12 mouse cellular contexts compared by ENCODE assay signal in the genomic region with DNA sequence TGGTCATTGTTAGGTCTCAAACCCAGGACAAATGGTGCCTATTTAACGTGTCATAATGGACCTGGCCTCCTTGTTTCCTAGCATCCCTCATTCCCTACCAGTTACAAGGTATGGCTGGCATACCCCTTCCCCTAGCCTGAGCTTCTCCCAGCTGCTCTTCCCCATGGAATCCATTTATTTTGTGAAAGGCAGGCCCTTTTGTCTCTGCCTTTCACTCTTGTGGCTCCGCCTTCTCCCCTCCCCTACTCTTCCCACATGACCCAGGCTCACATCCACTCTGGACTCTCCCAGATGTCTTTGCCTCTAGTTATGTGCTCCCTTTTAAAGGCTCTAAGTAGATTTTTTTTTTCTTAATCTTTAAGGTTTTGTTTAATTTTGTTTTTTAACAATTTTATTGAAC. TPM values are rescaled to one million over a fixed set of nuclear protein-coding genes. Genes with fewer than 3 reads are reported as not detected.
DNase-seq lines count a peak whose midpoint lies in the region; ATAC-seq and TF ChIP-seq lines count a peak whose summit lies in the region.
"Had no signal": no experiment of that assay in that cellular context is flagged by ENCODE, and none has a peak within 500 bp of the region (broad histone marks: within the 10 kb centered on the region; RNA-seq: fewer than 3 reads in every experiment).

No protein-coding gene starts in this region.

- 0 out of 2 replicates have a peak, but pooled peaks have one; percentile 18 for ATAC-seq in hindbrain, embryonic 12.5 days (ENCODE audit: low FRiP score)
- no peak for ATAC-seq in hindbrain, embryonic 14.5 days (ENCODE audit: low FRiP score)
- peak; percentile 5; the same call in 1 of the 2 replicates for ATAC-seq in midbrain, embryonic 12.5 days (ENCODE audit: low FRiP score, low read depth)
- no peak for ATAC-seq in midbrain, postnatal 0 days (ENCODE audit: low FRiP score)
- peak; percentile 13; the same call in 1 of the 2 replicates for ATAC-seq in forebrain, embryonic 11.5 days (replicated peaks; ENCODE audit: low FRiP score)
- ATAC-seq: intestine, embryonic 15.5 days had no signal

- H3K9ac ChIP-seq in hindbrain, embryonic 12.5 days, result no peak overlapping the region
- no peak overlapping the region for H3K9ac ChIP-seq in hindbrain, embryonic 14.5 days
- H3K9ac ChIP-seq in midbrain, embryonic 12.5 days (replicated peaks), result no peak overlapping the region
- no peak overlapping the region for H3K9ac ChIP-seq in midbrain, postnatal 0 days (replicated peaks; ENCODE audit: low read length, poor library complexity, severe bottlenecking)
- H3K9ac ChIP-seq in forebrain, embryonic 11.5 days (ENCODE audit: low read length), result no peak overlapping the region
- H3K9ac ChIP-seq: intestine, embryonic 15.5 days; lung, embryonic 15.5 days had no signal

- H3K4me3 ChIP-seq in hindbrain, embryonic 12.5 days, result no peak overlapping the region
- no peak overlapping the region for H3K4me3 ChIP-seq in hindbrain, embryonic 14.5 days (replicated peaks; ENCODE audit: low read length)
- H3K4me3 ChIP-seq in midbrain, embryonic 12.5 days, result no peak overlapping the region
- no peak overlapping the region for H3K4me3 ChIP-seq in midbrain, postnatal 0 days (ENCODE audit: low read depth, low read length)
- no peak overlapping the region for H3K4me3 ChIP-seq in forebrain, embryonic 11.5 days (ENCODE audit: low read depth, low read length)
- H3K4me3 ChIP-seq in limb, embryonic 10.5 days, result no peak overlapping the region
- H3K4me3 ChIP-seq: embryonic facial prominence, embryonic 13.5 days; intestine, embryonic 15.5 days; lung, embryonic 15.5 days had no signal

- H3K27ac ChIP-seq in hindbrain, embryonic 12.5 days, result peak overlapping the region; percentile 64; the same call in 1 of the 2 replicates
- H3K27ac ChIP-seq in hindbrain, embryonic 14.5 days, result no peak overlapping the region
- peak overlapping the region; percentile 68 for H3K27ac ChIP-seq in midbrain, embryonic 12.5 days (replicated peaks)
- H3K27ac ChIP-seq in midbrain, postnatal 0 days (ENCODE audit: low read depth, low read length), result no peak overlapping the region
- peak overlapping the region; percentile 19; the same call in 1 of the 2 replicates for H3K27ac ChIP-seq in forebrain, embryonic 11.5 days (ENCODE audit: low read depth, low read length)
- no peak overlapping the region for H3K27ac ChIP-seq in limb, embryonic 10.5 days
- H3K27ac ChIP-seq: embryonic facial prominence, embryonic 13.5 days; intestine, embryonic 15.5 days; lung, embryonic 15.5 days had no signal

- no peaks in the 10 kb centered on the region for H3K9me3 ChIP-seq in hindbrain, embryonic 12.5 days (replicated peaks)
- no peaks in the 10 kb centered on the region for H3K9me3 ChIP-seq in hindbrain, embryonic 14.5 days (ENCODE audit: control insufficient read depth, low read length)
- H3K9me3 ChIP-seq in midbrain, embryonic 12.5 days, result no peaks in the 10 kb centered on the region
- H3K9me3 ChIP-seq in midbrain, postnatal 0 days (ENCODE audit: low read length), result no peaks in the 10 kb centered on the region
- H3K9me3 ChIP-seq in forebrain, embryonic 11.5 days (ENCODE audit: control insufficient read depth, low read length), result no peaks in the 10 kb centered on the region
- no peaks in the 10 kb centered on the region for H3K9me3 ChIP-seq in limb, embryonic 10.5 days (replicated peaks)
- H3K9me3 ChIP-seq: embryonic facial prominence, embryonic 13.5 days; intestine, embryonic 15.5 days; lung, embryonic 15.5 days had no signal

- H3K4me2 ChIP-seq in hindbrain, embryonic 12.5 days (replicated peaks), result no peak overlapping the region
- H3K4me2 ChIP-seq in hindbrain, embryonic 14.5 days (replicated peaks), result no peak overlapping the region
- 0 out of 2 replicates have a peak overlapping the region, but pooled peaks have one; percentile 2 for H3K4me2 ChIP-seq in midbrain, embryonic 12.5 days (replicated peaks)
- no peak overlapping the region for H3K4me2 ChIP-seq in midbrain, postnatal 0 days (ENCODE audit: low read depth, low read length, poor library complexity, severe bottlenecking)
- peak overlapping the region; percentile 0; the same call in 1 of the 2 replicates for H3K4me2 ChIP-seq in forebrain, embryonic 11.5 days (ENCODE audit: low read depth, low read length, severe bottlenecking)
- H3K4me2 ChIP-seq: embryonic facial prominence, embryonic 13.5 days; intestine, embryonic 15.5 days; lung, embryonic 15.5 days had no signal

- WGBS in hindbrain, embryonic 12.5 days, result 33% methylated on average over 2 of the region's 2 CpGs
- 24% methylated on average over 2 of the region's 2 CpGs for WGBS in hindbrain, embryonic 14.5 days
- WGBS in midbrain, embryonic 12.5 days, result 58% methylated on average over 2 of the region's 2 CpGs
- WGBS in midbrain, postnatal 0 days, result 58% methylated on average over 2 of the region's 2 CpGs
- WGBS in forebrain, embryonic 11.5 days, result 42% methylated on average over 2 of the region's 2 CpGs
- WGBS in limb, embryonic 10.5 days, result 78% methylated on average over 2 of the region's 2 CpGs

- H3K27me3 ChIP-seq in hindbrain, embryonic 12.5 days, result no peaks in the 10 kb centered on the region
- H3K27me3 ChIP-seq in hindbrain, embryonic 14.5 days (ENCODE audit: control insufficient read depth, insufficient read depth, low read length), result no peaks in the 10 kb centered on the region
- no peaks in the 10 kb centered on the region for H3K27me3 ChIP-seq in midbrain, embryonic 12.5 days
- no peaks in the 10 kb centered on the region for H3K27me3 ChIP-seq in midbrain, postnatal 0 days (ENCODE audit: insufficient read depth, low read length)
- no peaks in the 10 kb centered on the region for H3K27me3 ChIP-seq in forebrain, embryonic 11.5 days (ENCODE audit: control insufficient read depth, insufficient read depth, low read length)
- H3K27me3 ChIP-seq in limb, embryonic 10.5 days (ENCODE audit: low read depth, poor library complexity, severe bottlenecking), result no peaks in the 10 kb centered on the region
- H3K27me3 ChIP-seq: embryonic facial prominence, embryonic 13.5 days; intestine, embryonic 15.5 days; lung, embryonic 15.5 days had no signal

- no peak for TF ChIP-seq CTCF in midbrain, postnatal 0 days (IDR thresholded peaks at IDR 0.05)

- DNase-seq in hindbrain, embryonic 14.5 days (ENCODE audit: low spot score), result no peak
- DNase-seq in midbrain, postnatal 0 days (ENCODE audit: low spot score), result no peak
- no peak for DNase-seq in forebrain, embryonic 11.5 days (ENCODE audit: low spot score)
- DNase-seq in retina, embryonic 14.5 days (ENCODE audit: low spot score), result peak; percentile 46
- DNase-seq in limb, embryonic 10.5 days (ENCODE audit: low spot score), result no peak
- DNase-seq in cerebellum, adult 8-10 months, result no peak
- DNase-seq: right cerebral cortex, postnatal 14 days had no signal

- peaks cover 33% of the 10 kb centered on the region for H3K36me3 ChIP-seq in hindbrain, embryonic 12.5 days
- H3K36me3 ChIP-seq in hindbrain, embryonic 14.5 days (replicated peaks; ENCODE audit: control insufficient read depth, insufficient read depth), result peaks cover 33% of the 10 kb centered on the region
- peaks cover 43% of the 10 kb centered on the region for H3K36me3 ChIP-seq in midbrain, embryonic 12.5 days
- peaks cover 24% of the 10 kb centered on the region for H3K36me3 ChIP-seq in midbrain, postnatal 0 days (ENCODE audit: insufficient read depth, low read length)
- H3K36me3 ChIP-seq in forebrain, embryonic 11.5 days (ENCODE audit: control insufficient read depth, insufficient read depth, low read length), result peaks cover 7% of the 10 kb centered on the region; the same call in 1 of the 2 replicates
- H3K36me3 ChIP-seq in limb, embryonic 10.5 days, result peaks cover 55% of the 10 kb centered on the region

- H3K4me1 ChIP-seq in hindbrain, embryonic 12.5 days, result peaks cover 32% of the 10 kb centered on the region
- H3K4me1 ChIP-seq in hindbrain, embryonic 14.5 days (replicated peaks; ENCODE audit: control insufficient read depth, insufficient read depth, low read length), result peaks cover 23% of the 10 kb centered on the region
- peaks cover 33% of the 10 kb centered on the region for H3K4me1 ChIP-seq in midbrain, embryonic 12.5 days
- peaks cover 12% of the 10 kb centered on the region for H3K4me1 ChIP-seq in midbrain, postnatal 0 days (ENCODE audit: insufficient read depth, low read length)
- H3K4me1 ChIP-seq in forebrain, embryonic 11.5 days (replicated peaks; ENCODE audit: control insufficient read depth, insufficient read depth, low read length), result peaks cover 11% of the 10 kb centered on the region
- H3K4me1 ChIP-seq in limb, embryonic 10.5 days, result peaks cover 29% of the 10 kb centered on the region

RNA-seq across cellular contexts. Expression of a gene that starts 2.8 kb away (rescaled TPM):
- polyA plus RNA-seq in hindbrain, embryonic 12.5 days (2016; fragmentation: Nextera tagmentation; extraction: Ambion mirVana), result 23.8 and 25.9 TPM in 2 replicates
- 22.2 and 24.2 TPM in 2 replicates for polyA plus RNA-seq in hindbrain, embryonic 14.5 days (2014; fragmentation: Nextera tagmentation; extraction: Ambion mirVana)
- polyA plus RNA-seq in midbrain, embryonic 12.5 days (2016; fragmentation: Nextera tagmentation; extraction: Ambion mirVana), result 24.3 and 26.2 TPM in 2 replicates
- total RNA-seq in midbrain, postnatal 0 days (2014; rRNA removed), result 19.5 and 26.8 TPM in 2 replicates
- polyA plus RNA-seq in midbrain, postnatal 0 days (2015; fragmentation: Nextera tagmentation; extraction: Ambion mirVana), result 27.8 and 27.9 TPM in 2 replicates
- polyA plus RNA-seq in forebrain, embryonic 11.5 days (2014; fragmentation: Nextera tagmentation; extraction: Ambion mirVana), result 26.5 and 27.4 TPM in 2 replicates
- polyA plus RNA-seq in limb, embryonic 10.5 days (2016; fragmentation: Nextera tagmentation; extraction: Ambion mirVana), result 26.7 and 28.4 TPM in 2 replicates

RNA-seq across cellular contexts. Expression of a gene that starts 3.1 kb away (rescaled TPM):
- polyA plus RNA-seq in hindbrain, embryonic 12.5 days (2016; fragmentation: Nextera tagmentation; extraction: Ambion mirVana), result 49.9 and 50.4 TPM in 2 replicates
- 42.3 and 43.7 TPM in 2 replicates for polyA plus RNA-seq in hindbrain, embryonic 14.5 days (2014; fragmentation: Nextera tagmentation; extraction: Ambion mirVana)
- 49.5 and 50.5 TPM in 2 replicates for polyA plus RNA-seq in midbrain, embryonic 12.5 days (2016; fragmentation: Nextera tagmentation; extraction: Ambion mirVana)
- total RNA-seq in midbrain, postnatal 0 days (2014; rRNA removed), result 29.5 and 30.1 TPM in 2 replicates
- polyA plus RNA-seq in midbrain, postnatal 0 days (2015; fragmentation: Nextera tagmentation; extraction: Ambion mirVana), result 46.3 and 48.7 TPM in 2 replicates
- 57.4 and 60.3 TPM in 2 replicates for polyA plus RNA-seq in forebrain, embryonic 11.5 days (2014; fragmentation: Nextera tagmentation; extraction: Ambion mirVana)
- polyA plus RNA-seq in limb, embryonic 10.5 days (2016; fragmentation: Nextera tagmentation; extraction: Ambion mirVana), result 55.0 and 55.4 TPM in 2 replicates

RNA-seq across cellular contexts. Expression of a gene that starts 22.8 kb away (rescaled TPM):
- polyA plus RNA-seq in hindbrain, embryonic 12.5 days (2016; fragmentation: Nextera tagmentation; extraction: Ambion mirVana), result 0.15 and 0.31 TPM in 2 replicates
- 0.27 and 0.54 TPM in 2 replicates for polyA plus RNA-seq in hindbrain, embryonic 14.5 days (2014; fragmentation: Nextera tagmentation; extraction: Ambion mirVana)
- polyA plus RNA-seq in midbrain, embryonic 12.5 days (2016; fragmentation: Nextera tagmentation; extraction: Ambion mirVana), result 0.48 and 0.50 TPM in 2 replicates
- total RNA-seq in midbrain, postnatal 0 days (2014; rRNA removed), result 0.22 TPM in 1 of 2 replicates, not detected in the other
- polyA plus RNA-seq in midbrain, postnatal 0 days (2015; fragmentation: Nextera tagmentation; extraction: Ambion mirVana), result 0.20 TPM in 2 replicates
- polyA plus RNA-seq in forebrain, embryonic 11.5 days (2014; fragmentation: Nextera tagmentation; extraction: Ambion mirVana), result 0.33 and 0.47 TPM in 2 replicates
- 0.67 and 0.90 TPM in 2 replicates for polyA plus RNA-seq in limb, embryonic 10.5 days (2016; fragmentation: Nextera tagmentation; extraction: Ambion mirVana)
- polyA plus RNA-seq: intestine, embryonic 15.5 days had no signal

RNA-seq across cellular contexts. Expression of a gene that starts 37.2 kb away (rescaled TPM):
- polyA plus RNA-seq in hindbrain, embryonic 12.5 days (2016; fragmentation: Nextera tagmentation; extraction: Ambion mirVana), result 32.3 and 33.5 TPM in 2 replicates
- 25.5 and 30.2 TPM in 2 replicates for polyA plus RNA-seq in hindbrain, embryonic 14.5 days (2014; fragmentation: Nextera tagmentation; extraction: Ambion mirVana)
- 23.0 and 26.1 TPM in 2 replicates for polyA plus RNA-seq in midbrain, embryonic 12.5 days (2016; fragmentation: Nextera tagmentation; extraction: Ambion mirVana)
- total RNA-seq in midbrain, postnatal 0 days (2014; rRNA removed), result 56.0 and 62.5 TPM in 2 replicates
- polyA plus RNA-seq in midbrain, postnatal 0 days (2015; fragmentation: Nextera tagmentation; extraction: Ambion mirVana), result 35.9 and 40.4 TPM in 2 replicates
- polyA plus RNA-seq in forebrain, embryonic 11.5 days (2014; fragmentation: Nextera tagmentation; extraction: Ambion mirVana), result 18.4 and 20.6 TPM in 2 replicates
- 14.2 and 15.7 TPM in 2 replicates for polyA plus RNA-seq in limb, embryonic 10.5 days (2016; fragmentation: Nextera tagmentation; extraction: Ambion mirVana)

RNA-seq across cellular contexts. Expression of a gene that starts 38.1 kb away (rescaled TPM):
- 42.1 and 45.5 TPM in 2 replicates for polyA plus RNA-seq in hindbrain, embryonic 12.5 days (2016; fragmentation: Nextera tagmentation; extraction: Ambion mirVana)
- 38.0 and 41.9 TPM in 2 replicates for polyA plus RNA-seq in hindbrain, embryonic 14.5 days (2014; fragmentation: Nextera tagmentation; extraction: Ambion mirVana)
- polyA plus RNA-seq in midbrain, embryonic 12.5 days (2016; fragmentation: Nextera tagmentation; extraction: Ambion mirVana), result 36.8 and 39.6 TPM in 2 replicates
- 55.8 and 59.0 TPM in 2 replicates for total RNA-seq in midbrain, postnatal 0 days (2014; rRNA removed)
- 28.3 and 31.3 TPM in 2 replicates for polyA plus RNA-seq in midbrain, postnatal 0 days (2015; fragmentation: Nextera tagmentation; extraction: Ambion mirVana)
- 36.2 and 39.4 TPM in 2 replicates for polyA plus RNA-seq in forebrain, embryonic 11.5 days (2014; fragmentation: Nextera tagmentation; extraction: Ambion mirVana)
- polyA plus RNA-seq in limb, embryonic 10.5 days (2016; fragmentation: Nextera tagmentation; extraction: Ambion mirVana), result 26.3 and 31.1 TPM in 2 replicates

Comparison
In these comparisons a context has a peak if more than half of its experiments do, and no peak if none do; other contexts are left out.
1. ATAC-seq: peak in hindbrain, embryonic 12.5 days (single experiment), midbrain, embryonic 12.5 days (single experiment) and forebrain, embryonic 11.5 days (single experiment); none in hindbrain, embryonic 14.5 days (single experiment) and midbrain, postnatal 0 days (single experiment).
2. H3K27ac ChIP-seq: peak in hindbrain, embryonic 12.5 days (single experiment), midbrain, embryonic 12.5 days (single experiment) and forebrain, embryonic 11.5 days (single experiment); none in hindbrain, embryonic 14.5 days (single experiment), midbrain, postnatal 0 days (single experiment) and limb, embryonic 10.5 days (single experiment).
3. H3K4me2 ChIP-seq: peak in midbrain, embryonic 12.5 days (single experiment) and forebrain, embryonic 11.5 days (single experiment); none in hindbrain, embryonic 12.5 days (single experiment), hindbrain, embryonic 14.5 days (single experiment) and midbrain, postnatal 0 days (single experiment).